Mouse (Mus musculus) CD4-positive, CD25-positive, alpha-beta regulatory T cell, adult 4 months (primary cell): ENCODE measurements at regions not wholly inside any gene's neighbourhood (a gene's known extent, or its start where the extent isn't known, plus 50 kb on each side); places are given as distances from the start of the nearest gene placed in this dataset.

Experiments
- ATAC-seq: one replicate; pipeline ENCODE4 v1.8.0; 2017

GRCm38 (mm10) chr15:97572639-97573038 is 133.0 kb downstream of the Rpap3 start:
- ATAC-seq = no peak

- no peak for ATAC-seq
These were observed 133.7 kb downstream of the Rpap3 start for GRCm38 (mm10) chr15:97571885-97572284.

GRCm38 (mm10) chr15:97560096-97560495 is 145.5 kb downstream of the Rpap3 start:
- no peak for ATAC-seq

- no peak for ATAC-seq
These were observed 146.9 kb downstream of the Rpap3 start for GRCm38 (mm10) chr15:97558725-97559124.

GRCm38 (mm10) chr15:97548354-97548753 is 157.3 kb downstream of the Rpap3 start:
- ATAC-seq = no peak

GRCm38 (mm10) chr15:97545034-97545433 is 160.6 kb downstream of the Rpap3 start:
- ATAC-seq = no peak

- ATAC-seq = no peak
These were observed 164.0 kb downstream of the Rpap3 start for GRCm38 (mm10) chr15:97541646-97542045.

- ATAC-seq = no peak
These were observed 169.5 kb downstream of the Rpap3 start for GRCm38 (mm10) chr15:97536145-97536544.

GRCm38 (mm10) chr15:97534878-97535277 is 170.7 kb downstream of the Rpap3 start:
- ATAC-seq = no peak

- no peak for ATAC-seq
These were observed 171.9 kb downstream of the Rpap3 start for GRCm38 (mm10) chr15:97533553-97534291.

GRCm38 (mm10) chr15:97532346-97532910 is 173.2 kb downstream of the Rpap3 start:
- ATAC-seq = no peak

- ATAC-seq = no peak
These were observed 177.2 kb downstream of the Rpap3 start for GRCm38 (mm10) chr15:97528291-97529050.

- peak; percentile 45 for ATAC-seq
These were observed 185.2 kb downstream of the Rpap3 start for GRCm38 (mm10) chr15:97520395-97520794.

- no peak for ATAC-seq
These were observed 185.7 kb downstream of the Rpap3 start for GRCm38 (mm10) chr15:97519919-97520345.

- ATAC-seq = no peak
These were observed 187.7 kb downstream of the Rpap3 start for GRCm38 (mm10) chr15:97517926-97518325.

GRCm38 (mm10) chr15:97517188-97517587 is 188.4 kb downstream of the Rpap3 start:
- no peak for ATAC-seq

- ATAC-seq = no peak
These were observed 189.9 kb downstream of the Rpap3 start for GRCm38 (mm10) chr15:97515773-97516172.

- ATAC-seq = no peak
These were observed 197.8 kb downstream of the Rpap3 start for GRCm38 (mm10) chr15:97507656-97508306.

- ATAC-seq = no peak
These were observed 198.4 kb downstream of the Rpap3 start for GRCm38 (mm10) chr15:97507176-97507575.

GRCm38 (mm10) chr15:97505715-97506114 is 199.9 kb downstream of the Rpap3 start:
- no peak for ATAC-seq

GRCm38 (mm10) chr15:97504325-97504724 is 201.3 kb downstream of the Rpap3 start:
- no peak for ATAC-seq

- ATAC-seq = no peak
These were observed 203.6 kb downstream of the Rpap3 start for GRCm38 (mm10) chr15:97502056-97502455.

GRCm38 (mm10) chr15:97501420-97501819 is 204.2 kb downstream of the Rpap3 start:
- no peak for ATAC-seq
